Comparison of ENCODE assay signal across 7 mouse cellular contexts in genomic region chr19:6140678-6141393, GRCm38 (mm10). TPM values are rescaled to one million over a fixed set of nuclear protein-coding genes. Genes with fewer than 3 reads are reported as not detected.
DNase-seq lines count a peak whose midpoint lies in the region; ATAC-seq lines count a peak whose summit lies in the region.

TSS of gene Batf2 (plus strand) at chr19:6140983.

- under 1% methylated on average over 68 of the region's 68 CpGs for WGBS in intestine, embryonic 15.5 days
- WGBS in midbrain, embryonic 10.5 days = under 1% methylated on average over 65 of the region's 68 CpGs

- H3K27ac ChIP-seq in intestine, embryonic 15.5 days = peak within 1 kb of the TSS; percentile 93
- H3K27ac ChIP-seq in midbrain, embryonic 10.5 days (replicated peaks) = peak within 1 kb of the TSS; percentile 97

- H3K4me2 ChIP-seq in intestine, embryonic 15.5 days (replicated peaks) = peak within 1 kb of the TSS; percentile 85

- peak; percentile 94 to 97 for DNase-seq in adrenal gland, adult (ENCODE audit: inconsistent age in 2 of 2, low spot score in 1 of 2)
- peak; percentile 98 for DNase-seq in embryo, embryonic 10.5 days (ENCODE audit: low spot score)
- peak; percentile 90 for DNase-seq in gastrocnemius, postnatal 25 days
- peak; percentile 93 to 95 for DNase-seq in left cerebral cortex, postnatal 25 days (ENCODE audit: low spot score in 2 of 2)
- peak; percentile 97 for DNase-seq in midbrain, embryonic 10.5 days (ENCODE audit: low spot score)
- peak; percentile 93 for DNase-seq in right cerebral cortex, postnatal 4 days

- ATAC-seq in intestine, embryonic 15.5 days = peak; percentile 95

- no peaks in the 10 kb centered on the region for H3K36me3 ChIP-seq in intestine, embryonic 15.5 days
- H3K36me3 ChIP-seq in midbrain, embryonic 10.5 days = peaks cover 29% of the 10 kb centered on the region

- H3K27me3 ChIP-seq in intestine, embryonic 15.5 days (replicated peaks) = no peaks in the 10 kb centered on the region
- H3K27me3 ChIP-seq in midbrain, embryonic 10.5 days (ENCODE audit: low read depth, poor library complexity, severe bottlenecking) = no peaks in the 10 kb centered on the region

- H3K9ac ChIP-seq in intestine, embryonic 15.5 days = peak within 1 kb of the TSS; percentile 80

- H3K4me1 ChIP-seq in intestine, embryonic 15.5 days (replicated peaks) = peaks cover 11% of the 10 kb centered on the region; the same call in 1 of the 2 replicates
- peaks cover 12% of the 10 kb centered on the region for H3K4me1 ChIP-seq in midbrain, embryonic 10.5 days

- intact Hi-C loops in left cerebral cortex, postnatal 25 days (cut with DNase I) = loop anchor here (1.0 to 5.0 kb wide), 2 partner anchors 95 to 191 kb away; partner anchors contain the start of gene Men1

- no peaks in the 10 kb centered on the region for H3K9me3 ChIP-seq in intestine, embryonic 15.5 days
- H3K9me3 ChIP-seq in midbrain, embryonic 10.5 days (replicated peaks) = no peaks in the 10 kb centered on the region

- peak within 1 kb of the TSS; percentile 70 for H3K4me3 ChIP-seq in intestine, embryonic 15.5 days (replicated peaks)
- peak within 1 kb of the TSS; percentile 69 for H3K4me3 ChIP-seq in midbrain, embryonic 10.5 days

RNA-seq across cellular contexts. Expression of gene Batf2, which starts in this region (rescaled TPM):
- total RNA-seq in gastrocnemius, postnatal 25 days (2021) = under 1 TPM; 0.19 to 0.72 TPM
- 0.80 and 1.3 TPM in 2 replicates for polyA plus RNA-seq in intestine, embryonic 15.5 days (2015; fragmentation: Nextera tagmentation; extraction: Ambion mirVana)
- under 1 TPM in 1 of 2 experiments, not detected in 1; 0.71 TPM for total RNA-seq in left cerebral cortex, postnatal 25 days (2021)
- polyA plus RNA-seq in midbrain, embryonic 10.5 days (2016; fragmentation: Nextera tagmentation; extraction: Ambion mirVana) = not detected in 2 replicates

Comparison
In these comparisons a context has a peak if more than half of its experiments do, and no peak if none do; other contexts are left out.
1. Peak in every context shown above with its lines: DNase-seq, ATAC-seq, H3K4me3 ChIP-seq and H3K27ac ChIP-seq.
2. Peak in DNase-seq in gastrocnemius, postnatal 25 days; RNA of the gene not detected or under 1 TPM.
3. Peak in DNase-seq in left cerebral cortex, postnatal 25 days; RNA of the gene not detected or under 1 TPM.
4. Peak in DNase-seq, H3K4me3 ChIP-seq and H3K27ac ChIP-seq in midbrain, embryonic 10.5 days; RNA of the gene not detected or under 1 TPM.